Mouse (Mus musculus) regulatory T cell (primary cell): Measurements from ENCODE around the gene Cenpf.
"Not testable (repeated sequence)": the region's sequence is repeated elsewhere in the genome, so short reads cannot be mapped to it uniquely, and the experiment has no call there.

Source experiments
- in situ Hi-C: fragments of 300-600 bp; cut with MboI, MseI; formaldehyde crosslinking; loops from one replicate; pipeline ENCODE4 v1.15.1; 2025; ENCODE audit warnings: high pct_unique_total_duplicates

The Cenpf gene

GRCm38 (mm10) chr1:189695321-189695720 lies 7.4 kb upstream of the Cenpf start:
- in situ Hi-C loops: loop anchor here (5.0 kb wide), 1 partner anchor 227 kb away; the partner anchor contains the start of gene Smyd2

GRCm38 (mm10) chr1:189694391-189694790 lies 6.5 kb upstream of the Cenpf start:
- in situ Hi-C loops: no loop called here

DNA sequence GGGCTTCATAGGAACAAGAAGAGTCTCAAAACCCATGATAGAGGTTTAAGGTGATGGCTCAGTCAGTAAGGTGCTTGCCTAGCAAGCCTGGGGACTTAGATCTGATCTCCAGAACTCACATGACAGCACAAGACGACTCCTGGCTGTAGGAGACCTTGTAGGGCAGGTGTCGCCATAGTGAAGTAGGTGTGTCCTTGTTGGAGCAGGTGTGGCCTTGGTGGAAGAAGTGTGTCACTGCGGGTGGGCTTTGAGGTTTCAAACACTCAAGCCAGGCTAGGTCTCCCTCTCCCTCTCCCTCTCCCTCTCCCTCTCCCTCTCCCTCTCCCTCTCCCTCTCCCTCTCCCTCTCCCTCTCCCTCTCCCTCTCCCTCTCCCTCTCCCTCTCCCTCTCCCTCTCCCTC lies 4.6 kb upstream of the Cenpf start:
- in situ Hi-C loops: not testable (repeated sequence)

DNA sequence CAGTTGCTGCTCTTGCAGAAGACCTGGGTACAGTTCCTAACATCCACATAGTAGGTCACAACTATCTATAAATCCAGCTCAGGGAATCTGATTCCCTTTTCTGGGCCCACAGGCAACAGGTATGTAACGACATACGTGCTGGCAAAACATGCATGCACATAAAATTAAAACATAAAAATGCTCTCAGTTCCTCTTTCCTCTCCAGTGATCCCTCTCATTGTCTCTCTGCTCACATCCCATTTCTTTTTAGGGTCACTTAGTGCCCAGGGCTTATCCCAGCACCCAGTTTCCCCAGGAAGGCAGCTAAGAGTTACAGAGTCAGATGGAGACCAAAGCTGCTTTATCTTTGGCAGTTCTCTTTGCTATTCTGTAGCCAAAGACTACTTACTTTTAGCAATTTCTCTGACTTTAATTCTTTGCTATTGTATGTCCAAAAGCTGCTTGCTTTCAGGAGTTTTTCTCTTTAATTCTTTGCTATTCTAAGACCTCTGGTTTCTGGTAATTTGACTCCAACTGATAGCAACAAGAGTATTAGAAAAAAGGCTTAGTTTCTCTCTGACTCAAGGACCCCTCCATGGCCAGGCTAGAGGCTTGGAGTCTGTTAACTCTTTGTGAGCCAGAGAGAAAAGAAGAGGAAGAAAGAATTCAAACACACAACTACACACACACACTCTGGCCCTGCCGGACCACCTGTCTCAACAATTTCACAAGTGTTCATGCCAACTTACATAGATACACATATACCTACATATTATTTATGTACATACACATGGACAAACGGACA lies 1.4 kb upstream of the Cenpf start:
- in situ Hi-C loops: no loop called here

- in situ Hi-C loops: no loop called here
Observed at GRCm38 (mm10) chr1:189688388-189688750, 483 bp upstream of the Cenpf start.

DNA sequence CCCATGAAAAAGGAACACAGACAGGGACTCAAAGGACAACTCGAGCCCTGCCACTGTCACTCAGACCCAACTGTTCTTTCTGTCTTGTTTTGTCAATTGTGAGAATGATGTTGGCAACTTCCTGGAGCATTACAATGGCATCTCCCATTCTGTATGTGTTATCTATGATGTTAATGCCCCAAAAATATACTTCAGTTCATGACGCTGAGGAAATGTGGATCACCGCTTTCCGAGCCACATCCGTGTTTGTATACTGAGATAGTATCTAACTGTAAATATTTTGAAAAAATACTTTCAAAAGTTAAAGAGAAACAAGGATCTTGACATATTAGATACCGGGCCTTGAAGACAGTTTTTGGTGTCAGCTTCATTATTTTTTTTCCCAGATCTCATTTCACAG lies 1.9 kb downstream of the Cenpf start:
- in situ Hi-C loops: no loop called here

- in situ Hi-C loops: no loop called here
Observed at GRCm38 (mm10) chr1:189684786-189685415, 3.0 kb downstream of the Cenpf start.

- in situ Hi-C loops: no loop called here
Observed at GRCm38 (mm10) chr1:189679555-189679954, 8.3 kb downstream of the Cenpf start.

DNA sequence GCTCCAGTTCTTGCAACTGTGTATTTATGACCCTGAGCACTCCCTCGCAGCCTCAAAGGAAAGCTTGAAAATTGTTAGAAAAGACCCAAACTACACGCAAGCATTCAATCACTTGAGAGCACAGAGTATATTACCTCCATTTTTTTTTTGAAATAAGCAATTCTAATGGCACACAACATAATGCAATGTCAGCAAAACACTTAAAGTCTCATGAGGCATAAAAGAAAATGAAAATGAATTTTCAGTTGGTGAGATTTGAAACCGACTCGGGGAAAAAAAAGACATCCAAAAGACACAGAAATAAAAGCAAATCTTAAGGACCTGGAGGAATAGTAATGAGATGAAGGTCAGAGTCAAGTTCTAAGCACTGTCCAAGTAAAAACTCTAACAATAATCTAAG lies 11.9 kb downstream of the Cenpf start:
- in situ Hi-C loops: no loop called here

- in situ Hi-C loops: no loop called here
Observed at GRCm38 (mm10) chr1:189675421-189675820, 12.5 kb downstream of the Cenpf start.

DNA sequence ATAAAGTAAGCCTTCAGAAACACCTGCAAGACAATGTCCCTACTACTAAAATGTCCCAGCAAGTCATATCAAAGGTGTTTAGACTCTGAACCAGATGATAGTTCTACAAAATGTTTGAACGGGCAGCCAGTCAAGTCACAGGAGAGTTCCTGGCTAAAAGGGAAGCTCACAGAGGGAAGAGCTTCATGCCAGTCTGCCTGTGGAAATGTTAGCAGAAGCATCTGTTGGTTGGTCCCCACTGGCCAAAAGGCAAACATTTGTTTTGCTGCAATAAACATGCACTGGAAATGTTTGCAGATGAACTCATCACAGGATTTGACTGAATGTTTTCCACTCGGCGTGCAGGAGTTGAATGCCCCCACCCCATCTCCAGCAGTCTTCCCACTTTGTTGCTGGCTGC lies 21.9 kb downstream of the Cenpf start:
- in situ Hi-C loops: no loop called here

DNA sequence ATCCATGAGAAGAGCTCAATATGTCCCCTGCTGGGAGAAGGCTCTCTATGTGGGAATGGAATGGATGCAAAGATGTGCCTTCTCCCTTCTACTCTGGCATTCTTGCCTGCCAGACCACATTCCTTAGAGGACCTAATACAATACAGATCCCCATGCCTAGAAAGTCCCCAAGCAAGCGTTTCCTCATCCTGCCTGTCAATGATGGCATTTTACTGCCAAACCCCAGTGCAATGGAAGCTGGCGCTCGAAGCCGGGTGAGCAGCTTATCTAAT lies 23.1 kb downstream of the Cenpf start:
- in situ Hi-C loops: no loop called here

DNA sequence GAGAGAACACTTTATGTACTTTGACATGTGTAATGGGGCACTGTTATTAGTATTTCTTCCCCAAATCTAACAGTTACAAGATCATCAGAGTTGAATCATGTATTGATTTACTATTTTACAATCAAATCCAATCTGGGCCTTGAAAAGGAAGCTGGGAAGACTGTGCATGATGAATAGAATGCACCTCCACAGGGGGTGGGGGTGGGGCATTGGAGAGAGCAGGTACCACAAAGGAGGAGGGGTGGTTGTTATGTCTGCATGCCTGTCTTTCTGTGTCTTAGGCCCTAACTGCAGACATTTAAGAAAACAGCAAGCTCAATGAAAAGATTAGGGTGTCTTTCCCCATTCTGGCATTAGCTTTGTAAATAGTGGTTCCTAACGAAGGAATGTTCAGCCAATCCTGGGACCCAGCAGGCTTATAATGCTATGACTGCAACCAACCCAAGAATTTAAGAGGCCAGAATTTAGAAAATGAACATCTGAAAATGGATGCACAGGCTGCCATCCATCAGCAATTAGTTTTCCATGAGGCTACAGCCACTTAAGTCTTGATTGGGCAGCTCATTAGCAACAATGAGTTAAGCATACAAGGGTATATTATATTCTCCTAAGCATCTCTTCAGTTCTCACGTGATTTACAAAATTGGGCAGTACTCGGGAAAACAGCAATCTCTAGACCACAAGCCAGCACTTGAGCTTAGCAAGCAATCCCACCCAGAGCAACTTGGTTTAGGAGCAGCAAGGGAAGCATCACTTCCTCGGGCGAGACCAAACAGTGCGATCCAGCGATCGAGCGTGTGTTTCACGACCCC lies 23.6 kb downstream of the Cenpf start:
- in situ Hi-C loops: no loop called here

DNA sequence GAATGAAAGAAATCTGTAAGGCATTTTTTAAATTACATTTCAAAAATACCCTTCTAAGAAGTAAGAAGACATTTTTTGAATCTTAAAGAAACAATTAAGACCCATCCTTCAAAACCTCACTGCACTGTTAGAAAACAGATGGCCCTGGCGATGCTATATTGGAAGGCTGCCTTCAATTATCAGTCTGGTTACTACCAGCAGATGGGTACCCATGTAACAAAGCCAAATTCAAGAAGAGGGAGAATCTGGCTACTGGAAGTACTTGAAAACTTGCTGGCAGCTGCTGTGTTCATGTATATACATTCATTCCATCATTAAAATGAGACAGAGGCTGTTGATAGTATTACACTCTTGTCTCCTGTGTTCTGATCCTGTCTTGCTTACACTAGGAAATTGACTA lies 24.4 kb downstream of the Cenpf start:
- in situ Hi-C loops: no loop called here

DNA sequence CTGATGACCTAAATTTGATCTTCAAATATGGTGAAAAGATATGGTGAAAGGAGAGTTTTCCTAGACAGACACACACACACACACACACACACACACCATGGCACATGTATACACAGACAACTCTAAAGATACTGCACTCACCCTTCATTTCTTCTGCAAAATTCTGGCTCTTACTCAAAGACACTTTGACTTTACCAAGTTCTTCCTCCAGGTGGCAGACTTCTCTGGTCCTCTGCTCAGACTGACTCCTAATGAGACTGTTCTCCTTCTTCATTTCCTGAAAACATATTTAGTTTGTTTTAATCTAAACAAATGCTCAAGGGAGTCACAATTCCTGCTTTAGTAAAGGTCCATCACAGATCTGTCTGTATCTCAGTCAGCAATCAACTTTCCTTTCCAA lies 26.0 kb downstream of the Cenpf start:
- in situ Hi-C loops: no loop called here

GRCm38 (mm10) chr1:189657406-189657805 lies 30.5 kb downstream of the Cenpf start:
- in situ Hi-C loops: no loop called here

- in situ Hi-C loops: no loop called here
Observed at GRCm38 (mm10) chr1:189653746-189654145, 34.1 kb downstream of the Cenpf start.

- in situ Hi-C loops: no loop called here
Observed at GRCm38 (mm10) chr1:189646597-189646996, 41.3 kb downstream of the Cenpf start.

DNA sequence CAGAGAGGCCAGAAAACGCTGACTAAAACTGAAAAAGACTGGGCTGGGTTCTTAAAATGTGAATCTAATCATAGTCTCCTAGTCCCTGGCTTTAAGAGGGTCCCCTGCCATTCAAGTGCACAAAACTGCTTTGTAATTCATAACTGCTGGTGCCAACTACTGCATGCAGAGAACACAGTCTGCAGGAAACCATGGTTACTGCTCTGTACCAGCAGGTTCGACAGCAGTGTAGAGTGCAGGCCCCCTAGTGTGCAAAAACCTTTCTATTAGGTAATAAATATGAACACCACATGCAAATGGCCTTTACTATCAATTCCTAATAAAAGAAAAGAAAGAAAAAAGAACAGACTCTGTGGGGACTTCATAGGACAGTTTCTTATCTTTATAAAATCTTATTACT lies 42.5 kb downstream of the Cenpf start:
- in situ Hi-C loops: no loop called here

GRCm38 (mm10) chr1:189644700-189645345 lies 43.1 kb downstream of the Cenpf start:
- in situ Hi-C loops: no loop called here

- in situ Hi-C loops: no loop called here
Observed at GRCm38 (mm10) chr1:189639581-189639980, 48.3 kb downstream of the Cenpf start.

DNA sequence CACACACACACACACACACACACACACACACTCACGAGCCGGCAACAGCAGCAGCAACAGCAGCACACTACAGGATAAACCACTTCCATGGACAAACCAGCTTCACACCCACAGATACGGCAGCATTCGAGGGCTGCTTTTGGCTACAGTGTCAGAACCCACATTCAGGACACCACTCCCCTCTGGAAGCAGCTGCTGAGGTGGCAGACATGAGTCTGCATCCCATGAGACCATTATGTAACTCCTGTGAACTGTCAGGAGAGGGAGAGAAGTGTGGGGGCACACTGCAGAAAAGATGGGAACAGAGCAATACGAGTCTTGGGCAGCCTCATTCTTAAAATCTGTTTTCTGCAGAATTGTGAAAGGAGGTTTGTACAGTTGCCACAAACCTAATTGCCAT lies 54.1 kb downstream of the Cenpf start:
- in situ Hi-C loops: no loop called here
